Mouse (Mus musculus): ENCODE results near the gene Pdgfb. TPM values are rescaled to one million over a fixed set of nuclear protein-coding genes. Genes with fewer than 3 reads are reported as not detected.

The Pdgfb gene
- polyA plus RNA-seq, 1 experiment = 14.5 TPM

GRCm38 (mm10) chr15:80005436-80005835 lies 9.3 kb downstream of the Pdgfb start:
- no peaks in the 10 kb centered on the region for H3K36me3 ChIP-seq (ENCODE audit: control insufficient read depth, insufficient read depth, low read length)
- H3K27ac ChIP-seq (ENCODE audit: insufficient read depth, low read length) = no peak overlapping the region
- H3K4me1 ChIP-seq (ENCODE audit: control insufficient read depth, insufficient read depth, insufficient read length) = peaks cover 3% of the 10 kb centered on the region; the same call in 1 of the 2 replicates
- WGBS = 63% methylated on average over 10 of the region's 10 CpGs
- no peak for DNase-seq (ENCODE audit: low read depth in 1 of 2, low spot score in 2 of 2)
- TF ChIP-seq POLR2A (IDR thresholded peaks at IDR 0.05; ENCODE audit: low read depth, low read length) = no peak
- TF ChIP-seq CTCF (IDR thresholded peaks at IDR 0.05; ENCODE audit: extremely low read depth, insufficient read depth, insufficient read length, insufficient replicate concordance) = no peak
- H3K4me3 ChIP-seq (ENCODE audit: extremely low read depth, insufficient read depth, insufficient read length) = no peak overlapping the region
- peaks cover 1% of the 10 kb centered on the region for H3K27me3 ChIP-seq (ENCODE audit: control insufficient read depth, insufficient read depth, low read length)

- DNase-seq (ENCODE audit: low read depth in 1 of 2, low spot score in 2 of 2) = no peak
- H3K27me3 ChIP-seq (ENCODE audit: control insufficient read depth, insufficient read depth, low read length) = peaks cover 1% of the 10 kb centered on the region
- no peaks in the 10 kb centered on the region for H3K36me3 ChIP-seq (ENCODE audit: control insufficient read depth, insufficient read depth, low read length)
- no peak for TF ChIP-seq CTCF (IDR thresholded peaks at IDR 0.05; ENCODE audit: extremely low read depth, insufficient read depth, insufficient read length, insufficient replicate concordance)
- TF ChIP-seq POLR2A (IDR thresholded peaks at IDR 0.05; ENCODE audit: low read depth, low read length) = no peak
- WGBS = 14% methylated on average over 14 of the region's 14 CpGs
- no peak overlapping the region for H3K27ac ChIP-seq (ENCODE audit: insufficient read depth, low read length)
- H3K4me3 ChIP-seq (ENCODE audit: extremely low read depth, insufficient read depth, insufficient read length) = no peak overlapping the region
- peaks cover 3% of the 10 kb centered on the region; the same call in 1 of the 2 replicates for H3K4me1 ChIP-seq (ENCODE audit: control insufficient read depth, insufficient read depth, insufficient read length)
These were observed 10.0 kb downstream of the Pdgfb start for GRCm38 (mm10) chr15:80004644-80005340.

- no peak overlapping the region for H3K4me3 ChIP-seq (ENCODE audit: extremely low read depth, insufficient read depth, insufficient read length)
- 58% methylated on average over 2 of the region's 2 CpGs for WGBS
- peaks cover 3% of the 10 kb centered on the region; the same call in 1 of the 2 replicates for H3K4me1 ChIP-seq (ENCODE audit: control insufficient read depth, insufficient read depth, insufficient read length)
- no peak overlapping the region for H3K27ac ChIP-seq (ENCODE audit: insufficient read depth, low read length)
- peaks cover 1% of the 10 kb centered on the region for H3K27me3 ChIP-seq (ENCODE audit: control insufficient read depth, insufficient read depth, low read length)
- no peak for DNase-seq (ENCODE audit: low read depth in 1 of 2, low spot score in 2 of 2)
- TF ChIP-seq POLR2A (IDR thresholded peaks at IDR 0.05; ENCODE audit: low read depth, low read length) (no peak), CTCF (IDR thresholded peaks at IDR 0.05; ENCODE audit: extremely low read depth, insufficient read depth, insufficient read length, insufficient replicate concordance) (no peak)
- no peaks in the 10 kb centered on the region for H3K36me3 ChIP-seq (ENCODE audit: control insufficient read depth, insufficient read depth, low read length)
These were observed 11.2 kb downstream of the Pdgfb start for GRCm38 (mm10) chr15:80003581-80003980.

- H3K4me1 ChIP-seq (ENCODE audit: control insufficient read depth, insufficient read depth, insufficient read length) = peaks cover 3% of the 10 kb centered on the region; the same call in 1 of the 2 replicates
- H3K36me3 ChIP-seq (ENCODE audit: control insufficient read depth, insufficient read depth, low read length) = no peaks in the 10 kb centered on the region
- no peak overlapping the region for H3K27ac ChIP-seq (ENCODE audit: insufficient read depth, low read length)
- TF ChIP-seq POLR2A (IDR thresholded peaks at IDR 0.05; ENCODE audit: low read depth, low read length) (no peak), CTCF (IDR thresholded peaks at IDR 0.05; ENCODE audit: extremely low read depth, insufficient read depth, insufficient read length, insufficient replicate concordance) (no peak)
- 94% methylated on average over 23 of the region's 23 CpGs for whole genome bisulfite sequencing
- DNase-seq (ENCODE audit: low read depth in 1 of 2, low spot score in 2 of 2) = no peak
- H3K27me3 ChIP-seq (ENCODE audit: control insufficient read depth, insufficient read depth, low read length) = peaks cover 1% of the 10 kb centered on the region
- H3K4me3 ChIP-seq (ENCODE audit: extremely low read depth, insufficient read depth, insufficient read length) = no peak overlapping the region
These were observed 13.2 kb downstream of the Pdgfb start for GRCm38 (mm10) chr15:80001601-80002000.

GRCm38 (mm10) chr15:80000694-80001093 lies 14.1 kb downstream of the Pdgfb start:
- H3K4me3 ChIP-seq (ENCODE audit: extremely low read depth, insufficient read depth, insufficient read length) = no peak overlapping the region
- H3K4me1 ChIP-seq (ENCODE audit: control insufficient read depth, insufficient read depth, insufficient read length) = no peaks in the 10 kb centered on the region; the same call in 1 of the 2 replicates
- DNase-seq (ENCODE audit: low read depth in 1 of 2, low spot score in 2 of 2) = no peak
- no peaks in the 10 kb centered on the region for H3K36me3 ChIP-seq (ENCODE audit: control insufficient read depth, insufficient read depth, low read length)
- H3K27ac ChIP-seq (ENCODE audit: insufficient read depth, low read length) = no peak overlapping the region
- no peak for TF ChIP-seq CTCF (IDR thresholded peaks at IDR 0.05; ENCODE audit: extremely low read depth, insufficient read depth, insufficient read length, insufficient replicate concordance)
- TF ChIP-seq POLR2A (IDR thresholded peaks at IDR 0.05; ENCODE audit: low read depth, low read length) = no peak
- 68% methylated on average over 8 of the region's 8 CpGs for WGBS
- peaks cover 1% of the 10 kb centered on the region; the same call in 1 of the 2 replicates for H3K27me3 ChIP-seq (ENCODE audit: control insufficient read depth, insufficient read depth, low read length)

- H3K4me1 ChIP-seq (ENCODE audit: control insufficient read depth, insufficient read depth, insufficient read length) = no peaks in the 10 kb centered on the region
- no peak overlapping the region for H3K27ac ChIP-seq (ENCODE audit: insufficient read depth, low read length)
- no peak for DNase-seq (ENCODE audit: low read depth in 1 of 2, low spot score in 2 of 2)
- H3K36me3 ChIP-seq (ENCODE audit: control insufficient read depth, insufficient read depth, low read length) = no peaks in the 10 kb centered on the region
- no peak for TF ChIP-seq POLR2A (IDR thresholded peaks at IDR 0.05; ENCODE audit: low read depth, low read length)
- TF ChIP-seq CTCF (IDR thresholded peaks at IDR 0.05; ENCODE audit: extremely low read depth, insufficient read depth, insufficient read length, insufficient replicate concordance) = no peak
- H3K27me3 ChIP-seq (ENCODE audit: control insufficient read depth, insufficient read depth, low read length) = no peaks in the 10 kb centered on the region
- no peak overlapping the region for H3K4me3 ChIP-seq (ENCODE audit: extremely low read depth, insufficient read depth, insufficient read length)
- 77% methylated on average over 3 of the region's 3 CpGs for WGBS
These were observed 16.8 kb downstream of the Pdgfb start for GRCm38 (mm10) chr15:79997988-79998387.

- Histone ChIP-seq H3K27me3 (ENCODE audit: control insufficient read depth, insufficient read depth, low read length) (no peaks in the 10 kb centered on the region), H3K4me1 (ENCODE audit: control insufficient read depth, insufficient read depth, insufficient read length) (no peaks in the 10 kb centered on the region), H3K36me3 (ENCODE audit: control insufficient read depth, insufficient read depth, low read length) (no peaks in the 10 kb centered on the region), H3K27ac (ENCODE audit: insufficient read depth, low read length) (no peak overlapping the region), H3K4me3 (ENCODE audit: extremely low read depth, insufficient read depth, insufficient read length) (no peak overlapping the region)
- TF ChIP-seq CTCF (IDR thresholded peaks at IDR 0.05; ENCODE audit: extremely low read depth, insufficient read depth, insufficient read length, insufficient replicate concordance) = no peak
- TF ChIP-seq POLR2A (IDR thresholded peaks at IDR 0.05; ENCODE audit: low read depth, low read length) = no peak
- no peak for DNase-seq (ENCODE audit: low read depth in 1 of 2, low spot score in 2 of 2)
- 91% methylated on average over 11 of the region's 11 CpGs for WGBS
These were observed 18.0 kb downstream of the Pdgfb start for GRCm38 (mm10) chr15:79996781-79997180.

Measured in spleen, adult 2 months (tissue).